Mouse (Mus musculus): Measurements from ENCODE around the gene Ppa1. TPM values are rescaled to one million over a fixed set of nuclear protein-coding genes. Genes with fewer than 3 reads are reported as not detected.

Gene Ppa1
- polyA plus RNA-seq, 1 experiment from 2014 or later = 124 TPM

GRCm38 (mm10) chr10:61675935-61676334 lies 27.6 kb downstream of the Ppa1 start:
- no peaks in the 10 kb centered on the region for H3K27me3 ChIP-seq (ENCODE audit: control insufficient read depth, insufficient read depth, low read length)
- no peaks in the 10 kb centered on the region for H3K9me3 ChIP-seq (ENCODE audit: control insufficient read depth, low read length)
- H3K4me3 ChIP-seq (ENCODE audit: low read depth, low read length) = no peak overlapping the region
- no peaks in the 10 kb centered on the region; the same call in 1 of the 2 replicates for H3K36me3 ChIP-seq (ENCODE audit: control insufficient read depth, insufficient read depth, low read length)
- ATAC-seq (ENCODE audit: low FRiP score, low TSS enrichment) (no peak), DNase-seq (ENCODE audit: low spot score) (no peak)
- H3K4me1 ChIP-seq (replicated peaks; ENCODE audit: control insufficient read depth, insufficient read depth) = no peaks in the 10 kb centered on the region
- H3K27ac ChIP-seq (replicated peaks) = no peak overlapping the region
- no peak overlapping the region for H3K4me2 ChIP-seq (replicated peaks; ENCODE audit: low read depth)
- H3K9ac ChIP-seq (ENCODE audit: low read length) = no peak overlapping the region
- TF ChIP-seq EP300 (optimal IDR thresholded peaks at IDR 0.05) = no peak
- WGBS = 80% methylated on average over 3 of the region's 3 CpGs

- Histone ChIP-seq H3K27me3 (ENCODE audit: control insufficient read depth, insufficient read depth, low read length) (no peaks in the 10 kb centered on the region), H3K27ac (replicated peaks) (peak overlapping the region; percentile 93), H3K9me3 (ENCODE audit: control insufficient read depth, low read length) (no peaks in the 10 kb centered on the region), H3K9ac (ENCODE audit: low read length) (peak overlapping the region; percentile 96), H3K4me1 (replicated peaks; ENCODE audit: control insufficient read depth, insufficient read depth) (no peaks in the 10 kb centered on the region; the same call in 1 of the 2 replicates), H3K36me3 (ENCODE audit: control insufficient read depth, insufficient read depth, low read length) (no peaks in the 10 kb centered on the region), H3K4me2 (replicated peaks; ENCODE audit: low read depth) (peak overlapping the region; percentile 77), H3K4me3 (ENCODE audit: low read depth, low read length) (peak overlapping the region; percentile 91)
- peak; percentile 17 for DNase-seq (ENCODE audit: low spot score)
- WGBS = 29% methylated on average over 9 of the region's 9 CpGs
- ATAC-seq (ENCODE audit: low FRiP score, low TSS enrichment) = 0 out of 2 replicates have a peak, but pooled peaks have one; percentile 3
- TF ChIP-seq CTCF (IDR thresholded peaks at IDR 0.05; ENCODE audit: low read depth) (no peak), EP300 (optimal IDR thresholded peaks at IDR 0.05) (no peak)
These were observed 31.2 kb downstream of the Ppa1 start for GRCm38 (mm10) chr10:61679545-61679944.

DNA sequence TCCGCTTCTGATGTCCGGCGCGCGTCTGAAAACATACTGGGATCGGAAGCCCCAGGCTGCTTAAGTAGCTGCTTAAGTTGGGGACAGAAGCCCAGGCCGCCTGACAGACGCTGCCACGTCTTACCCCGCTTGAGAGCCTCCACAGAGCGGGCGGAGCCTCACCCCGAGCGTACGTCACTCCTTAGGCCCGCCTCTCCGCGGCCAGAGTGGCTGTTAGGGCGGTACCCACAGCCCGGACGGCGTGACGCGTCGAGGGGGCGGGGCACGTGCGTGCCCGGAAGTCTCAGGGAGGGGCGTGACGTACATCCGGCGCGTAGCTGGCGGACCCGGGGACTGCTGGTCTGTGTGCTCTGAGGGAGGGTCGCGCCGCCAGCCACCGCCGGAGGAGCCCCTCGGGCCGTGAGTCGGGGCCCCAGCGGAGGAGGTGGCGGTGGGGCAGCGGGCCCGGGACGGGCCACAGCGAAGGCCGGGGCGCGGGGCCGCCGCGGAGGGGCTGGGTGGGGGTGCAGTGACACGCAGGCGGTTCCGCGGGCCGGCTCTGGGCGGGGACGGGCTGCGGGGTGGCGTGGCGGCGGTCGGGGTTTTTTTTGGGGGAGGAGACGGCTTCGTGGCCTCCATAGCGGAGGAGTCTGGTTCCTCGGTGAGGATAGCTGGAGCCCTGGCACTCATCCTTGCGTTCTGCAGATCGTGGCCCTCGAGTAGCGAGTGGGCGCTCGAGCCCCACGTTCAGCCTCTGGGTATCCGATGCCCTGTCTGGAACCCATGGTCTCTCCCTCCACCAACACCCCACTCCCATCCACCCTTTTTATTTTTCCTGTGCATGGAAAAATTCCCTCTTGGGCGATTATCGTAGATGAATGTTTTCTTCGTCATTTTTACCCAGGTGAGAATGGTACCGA lies 31.9 kb downstream of the Ppa1 start, which contains the start of gene Sar1a:
Sar1a (plus strand) TSS at position 285 of the 899 bp plus-strand sequence.
- peak within 1 kb of the TSS; percentile 96 for H3K9ac ChIP-seq (ENCODE audit: low read length)
- H3K4me1 ChIP-seq (replicated peaks; ENCODE audit: control insufficient read depth, insufficient read depth) = no peaks in the 10 kb centered on the region; the same call in 1 of the 2 replicates
- peak within 1 kb of the TSS; percentile 91 for H3K4me3 ChIP-seq (ENCODE audit: low read depth, low read length)
- DNase-seq (ENCODE audit: low spot score) (peak; percentile 99), ATAC-seq (ENCODE audit: low FRiP score, low TSS enrichment) (peak; percentile 100)
- H3K36me3 ChIP-seq (ENCODE audit: control insufficient read depth, insufficient read depth, low read length) = no peaks in the 10 kb centered on the region
- peak within 1 kb of the TSS; percentile 93 for H3K27ac ChIP-seq (replicated peaks)
- H3K27me3 ChIP-seq (ENCODE audit: control insufficient read depth, insufficient read depth, low read length) = no peaks in the 10 kb centered on the region
- H3K9me3 ChIP-seq (ENCODE audit: control insufficient read depth, low read length) = no peaks in the 10 kb centered on the region
- under 1% methylated on average over 80 of the region's 84 CpGs for WGBS
- TF ChIP-seq CTCF (IDR thresholded peaks at IDR 0.05; ENCODE audit: low read depth) = no peak
- no peak for TF ChIP-seq EP300 (optimal IDR thresholded peaks at IDR 0.05)
- peak within 1 kb of the TSS; percentile 77 for H3K4me2 ChIP-seq (replicated peaks; ENCODE audit: low read depth)

- no peaks in the 10 kb centered on the region for H3K4me1 ChIP-seq (replicated peaks; ENCODE audit: control insufficient read depth, insufficient read depth)
- no peak overlapping the region for H3K4me3 ChIP-seq (ENCODE audit: low read depth, low read length)
- peaks cover 45% of the 10 kb centered on the region for H3K36me3 ChIP-seq (ENCODE audit: control insufficient read depth, insufficient read depth, low read length)
- no peaks in the 10 kb centered on the region for H3K27me3 ChIP-seq (ENCODE audit: control insufficient read depth, insufficient read depth, low read length)
- ATAC-seq (ENCODE audit: low FRiP score, low TSS enrichment) = no peak
- no peak overlapping the region for H3K4me2 ChIP-seq (replicated peaks; ENCODE audit: low read depth)
- H3K9me3 ChIP-seq (ENCODE audit: control insufficient read depth, low read length) = no peaks in the 10 kb centered on the region
- H3K27ac ChIP-seq (replicated peaks) = no peak overlapping the region
- 75% methylated on average over 8 of the region's 8 CpGs for WGBS
- no peak for DNase-seq (ENCODE audit: low spot score)
- TF ChIP-seq EP300 (optimal IDR thresholded peaks at IDR 0.05) = no peak
- TF ChIP-seq CTCF (IDR thresholded peaks at IDR 0.05; ENCODE audit: low read depth) = no peak
- H3K9ac ChIP-seq (ENCODE audit: low read length) = no peak overlapping the region
These were observed 41.1 kb downstream of the Ppa1 start for GRCm38 (mm10) chr10:61689405-61689804.

- H3K27me3 ChIP-seq (ENCODE audit: control insufficient read depth, insufficient read depth, low read length) = no peaks in the 10 kb centered on the region
- 70% methylated on average over 4 of the region's 4 CpGs for WGBS
- H3K36me3 ChIP-seq (ENCODE audit: control insufficient read depth, insufficient read depth, low read length) = peaks cover 34% of the 10 kb centered on the region
- H3K9ac ChIP-seq (ENCODE audit: low read length) = no peak overlapping the region
- H3K4me3 ChIP-seq (ENCODE audit: low read depth, low read length) = no peak overlapping the region
- no peaks in the 10 kb centered on the region for H3K9me3 ChIP-seq (ENCODE audit: control insufficient read depth, low read length)
- ATAC-seq (ENCODE audit: low FRiP score, low TSS enrichment) = no peak
- peaks cover 5% of the 10 kb centered on the region; the same call in 1 of the 2 replicates for H3K4me1 ChIP-seq (replicated peaks; ENCODE audit: control insufficient read depth, insufficient read depth)
- H3K4me2 ChIP-seq (replicated peaks; ENCODE audit: low read depth) = no peak overlapping the region
- H3K27ac ChIP-seq (replicated peaks) = no peak overlapping the region
- DNase-seq (ENCODE audit: low spot score) = no peak
- no peak for TF ChIP-seq CTCF (IDR thresholded peaks at IDR 0.05; ENCODE audit: low read depth)
- no peak for TF ChIP-seq EP300 (optimal IDR thresholded peaks at IDR 0.05)
These were observed 45.2 kb downstream of the Ppa1 start for GRCm38 (mm10) chr10:61693563-61693962.

Measured in stomach, postnatal 0 days (tissue).